Mouse (Mus musculus): ENCODE measurements around the gene Glis3. TPM values are rescaled to one million over a fixed set of nuclear protein-coding genes. Genes with fewer than 3 reads are reported as not detected.

Glis3 gene
- polyA plus RNA-seq, 1 experiment from 2014 or later, result 3.2 TPM

DNA sequence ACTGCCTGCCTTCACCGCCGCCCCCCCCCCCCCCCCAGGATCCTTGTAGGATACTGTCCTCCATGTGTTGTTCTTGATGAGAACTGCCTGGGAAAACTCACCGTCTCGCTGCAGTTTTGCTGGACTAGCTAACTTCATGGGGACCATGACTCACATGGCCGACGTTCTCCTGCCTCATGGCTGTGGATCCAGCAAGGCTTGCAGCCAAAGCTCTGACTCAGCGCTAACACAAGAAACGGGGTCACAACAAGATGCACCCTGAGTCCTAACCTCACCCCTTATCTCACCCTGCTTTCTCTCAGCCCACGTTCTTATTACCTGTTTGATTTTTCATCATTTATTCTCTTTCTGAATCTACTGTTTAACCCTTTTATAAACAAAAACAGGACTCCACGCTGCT, 56.2 kb downstream of the Glis3 start:
- Histone ChIP-seq H3K4me2 (ENCODE audit: low read depth, severe bottlenecking) (no peak overlapping the region), H3K27me3 (ENCODE audit: control insufficient read depth, insufficient read depth, low read length) (no peaks in the 10 kb centered on the region), H3K36me3 (ENCODE audit: control insufficient read depth, insufficient read depth, low read length) (no peaks in the 10 kb centered on the region), H3K4me3 (ENCODE audit: low read depth, low read length) (no peak overlapping the region), H3K27ac (replicated peaks; ENCODE audit: low read depth, low read length) (no peak overlapping the region), H3K9ac (ENCODE audit: low read length) (no peak overlapping the region), H3K4me1 (ENCODE audit: control insufficient read depth, insufficient read depth, low read length) (no peaks in the 10 kb centered on the region), H3K9me3 (ENCODE audit: control insufficient read depth, low read length) (no peaks in the 10 kb centered on the region)
- no peak for DNase-seq (ENCODE audit: low spot score)
- 88% methylated on average over 9 of the region's 10 CpGs for WGBS
- no peak for ATAC-seq (ENCODE audit: insufficient number of reproducible peaks, low FRiP score, low TSS enrichment, low read depth)

DNA sequence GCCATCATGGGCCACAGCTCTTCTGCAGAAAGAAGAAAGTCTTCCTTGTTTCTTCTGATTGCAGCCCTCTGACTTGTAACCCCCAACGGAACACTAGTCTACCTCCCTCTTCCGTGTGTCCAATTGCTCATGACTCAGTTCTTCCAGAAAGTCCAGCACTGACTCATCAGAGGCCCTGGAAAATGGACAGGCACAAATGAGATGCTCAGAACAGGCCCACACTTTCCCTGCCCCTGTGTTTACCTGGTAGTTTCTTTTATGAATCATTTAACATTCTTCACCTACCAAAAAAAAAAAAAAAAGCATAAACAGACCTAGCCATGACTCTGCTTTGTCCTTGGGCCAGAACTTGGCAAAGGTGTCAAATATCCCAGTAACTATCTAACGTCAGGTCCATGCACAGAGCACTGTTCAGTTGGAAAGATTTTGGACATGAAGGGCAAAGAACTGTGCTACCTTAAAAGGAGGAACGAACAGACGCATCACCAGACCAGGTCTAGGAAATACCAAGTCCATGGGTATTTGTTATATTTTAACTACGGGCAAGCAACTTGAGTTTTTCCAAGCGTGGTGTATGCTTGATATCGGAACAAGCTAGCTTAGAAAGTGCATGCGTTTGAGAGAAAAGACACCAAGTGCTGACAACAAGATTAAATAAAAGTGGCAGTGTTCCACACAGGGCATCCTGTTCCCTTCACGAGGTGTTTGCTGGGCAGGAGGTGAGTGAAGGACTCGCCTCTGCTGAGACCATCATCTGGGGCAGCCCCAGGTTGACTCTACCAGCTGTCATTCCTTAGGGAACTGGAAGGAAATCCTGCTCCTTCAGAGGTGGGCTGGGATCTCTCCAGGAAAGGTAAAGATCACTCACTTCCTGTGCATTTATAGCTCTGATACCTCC, 58.0 kb downstream of the Glis3 start:
- Histone ChIP-seq H3K9me3 (ENCODE audit: control insufficient read depth, low read length) (no peaks in the 10 kb centered on the region), H3K4me1 (ENCODE audit: control insufficient read depth, insufficient read depth, low read length) (no peaks in the 10 kb centered on the region), H3K27me3 (ENCODE audit: control insufficient read depth, insufficient read depth, low read length) (no peaks in the 10 kb centered on the region), H3K27ac (replicated peaks; ENCODE audit: low read depth, low read length) (no peak overlapping the region), H3K4me2 (ENCODE audit: low read depth, severe bottlenecking) (no peak overlapping the region), H3K36me3 (ENCODE audit: control insufficient read depth, insufficient read depth, low read length) (no peaks in the 10 kb centered on the region), H3K9ac (ENCODE audit: low read length) (no peak overlapping the region), H3K4me3 (ENCODE audit: low read depth, low read length) (no peak overlapping the region)
- no peak for ATAC-seq (ENCODE audit: insufficient number of reproducible peaks, low FRiP score, low TSS enrichment, low read depth)
- DNase-seq (ENCODE audit: low spot score), result no peak
- 86% methylated on average over 11 of the region's 11 CpGs for WGBS

DNA sequence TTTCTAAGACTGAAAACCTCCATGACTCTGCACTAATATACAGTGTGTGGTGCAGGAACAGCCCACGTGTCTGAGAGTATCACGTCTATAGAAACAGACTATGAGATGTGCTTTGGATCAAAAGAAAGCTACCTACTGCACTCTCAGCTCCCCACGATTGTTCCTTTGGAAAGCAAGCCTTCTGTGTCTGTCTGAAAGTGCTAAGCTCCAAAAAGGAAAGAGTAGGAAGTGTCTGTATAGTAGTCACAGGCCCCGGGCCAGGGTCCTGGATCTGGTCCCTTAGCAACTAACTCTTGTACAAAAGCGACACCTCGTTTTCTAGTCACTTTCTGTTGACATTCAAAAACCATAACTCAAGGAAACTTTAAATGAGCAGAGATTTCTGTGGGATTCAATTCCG, 62.1 kb downstream of the Glis3 start:
- H3K4me1 ChIP-seq (ENCODE audit: control insufficient read depth, insufficient read depth, low read length), result no peaks in the 10 kb centered on the region
- H3K36me3 ChIP-seq (ENCODE audit: control insufficient read depth, insufficient read depth, low read length), result no peaks in the 10 kb centered on the region
- H3K4me2 ChIP-seq (ENCODE audit: low read depth, severe bottlenecking), result no peak overlapping the region
- no peaks in the 10 kb centered on the region for H3K9me3 ChIP-seq (ENCODE audit: control insufficient read depth, low read length)
- no peak overlapping the region for H3K9ac ChIP-seq (ENCODE audit: low read length)
- WGBS, result 86% methylated on average over 7 of the region's 7 CpGs
- no peak overlapping the region for H3K27ac ChIP-seq (replicated peaks; ENCODE audit: low read depth, low read length)
- no peaks in the 10 kb centered on the region for H3K27me3 ChIP-seq (ENCODE audit: control insufficient read depth, insufficient read depth, low read length)
- DNase-seq (ENCODE audit: low spot score), result no peak
- no peak overlapping the region for H3K4me3 ChIP-seq (ENCODE audit: low read depth, low read length)
- no peak for ATAC-seq (ENCODE audit: insufficient number of reproducible peaks, low FRiP score, low TSS enrichment, low read depth)

DNA sequence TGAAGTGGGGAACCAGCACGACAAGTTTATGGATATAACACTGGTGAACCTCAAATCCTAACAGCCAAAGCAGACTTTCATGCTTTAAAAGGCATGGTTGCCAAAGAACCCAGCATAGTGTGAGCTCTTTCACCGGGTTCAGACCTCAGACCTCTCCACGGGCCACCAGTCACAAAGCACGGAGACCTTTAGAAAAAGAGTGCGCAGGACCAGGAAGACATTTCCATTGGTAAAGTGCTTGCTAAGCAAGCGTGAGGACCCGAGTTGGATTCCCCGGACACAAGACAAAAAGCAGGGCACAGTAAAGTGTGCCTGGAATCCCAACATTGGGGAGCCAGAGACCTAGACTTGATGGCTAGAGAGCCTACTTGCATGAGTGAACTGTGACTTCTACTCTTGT, 62.7 kb downstream of the Glis3 start:
- no peak overlapping the region for H3K27ac ChIP-seq (replicated peaks; ENCODE audit: low read depth, low read length)

DNA sequence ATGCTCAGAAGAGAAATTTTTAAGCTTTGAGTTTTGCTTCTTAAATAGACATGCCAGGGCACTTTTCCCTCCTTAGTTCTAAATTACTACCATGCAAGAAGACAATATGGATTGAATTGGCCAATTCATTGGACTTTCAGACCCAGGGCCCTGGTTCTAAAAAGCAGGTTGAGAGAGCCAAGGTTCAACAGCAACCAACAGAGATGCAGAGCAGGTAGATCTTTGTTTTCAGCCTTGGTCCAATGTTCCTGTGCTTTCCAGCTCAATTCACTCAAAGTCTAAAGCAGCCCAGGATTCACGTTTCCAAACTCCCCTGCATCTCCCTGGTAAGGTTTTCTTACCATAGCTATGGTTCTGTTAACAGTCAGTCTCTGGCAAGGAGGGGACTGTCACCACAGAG, 63.4 kb downstream of the Glis3 start:
- Histone ChIP-seq H3K4me2 (ENCODE audit: low read depth, severe bottlenecking) (no peak overlapping the region), H3K27ac (replicated peaks; ENCODE audit: low read depth, low read length) (no peak overlapping the region), H3K4me3 (ENCODE audit: low read depth, low read length) (no peak overlapping the region), H3K4me1 (ENCODE audit: control insufficient read depth, insufficient read depth, low read length) (no peaks in the 10 kb centered on the region), H3K9ac (ENCODE audit: low read length) (no peak overlapping the region), H3K9me3 (ENCODE audit: control insufficient read depth, low read length) (no peaks in the 10 kb centered on the region), H3K36me3 (ENCODE audit: control insufficient read depth, insufficient read depth, low read length) (no peaks in the 10 kb centered on the region), H3K27me3 (ENCODE audit: control insufficient read depth, insufficient read depth, low read length) (no peaks in the 10 kb centered on the region)
- 78% methylated on average over 1 of the region's 1 CpGs for WGBS
- DNase-seq (ENCODE audit: low spot score), result no peak
- no peak for ATAC-seq (ENCODE audit: insufficient number of reproducible peaks, low FRiP score, low TSS enrichment, low read depth)

More for the DNA sequence above, 62.7 kb downstream of the Glis3 start:
- 93% methylated on average over 8 of the region's 8 CpGs for WGBS
- H3K4me3 ChIP-seq (ENCODE audit: low read depth, low read length), result no peak overlapping the region
- no peaks in the 10 kb centered on the region for H3K36me3 ChIP-seq (ENCODE audit: control insufficient read depth, insufficient read depth, low read length)
- no peak overlapping the region for H3K4me2 ChIP-seq (ENCODE audit: low read depth, severe bottlenecking)
- H3K4me1 ChIP-seq (ENCODE audit: control insufficient read depth, insufficient read depth, low read length), result no peaks in the 10 kb centered on the region
- ATAC-seq (ENCODE audit: insufficient number of reproducible peaks, low FRiP score, low TSS enrichment, low read depth), result no peak
- H3K9ac ChIP-seq (ENCODE audit: low read length), result no peak overlapping the region
- H3K9me3 ChIP-seq (ENCODE audit: control insufficient read depth, low read length), result no peaks in the 10 kb centered on the region
- DNase-seq (ENCODE audit: low spot score), result no peak
- no peaks in the 10 kb centered on the region for H3K27me3 ChIP-seq (ENCODE audit: control insufficient read depth, insufficient read depth, low read length)

DNA sequence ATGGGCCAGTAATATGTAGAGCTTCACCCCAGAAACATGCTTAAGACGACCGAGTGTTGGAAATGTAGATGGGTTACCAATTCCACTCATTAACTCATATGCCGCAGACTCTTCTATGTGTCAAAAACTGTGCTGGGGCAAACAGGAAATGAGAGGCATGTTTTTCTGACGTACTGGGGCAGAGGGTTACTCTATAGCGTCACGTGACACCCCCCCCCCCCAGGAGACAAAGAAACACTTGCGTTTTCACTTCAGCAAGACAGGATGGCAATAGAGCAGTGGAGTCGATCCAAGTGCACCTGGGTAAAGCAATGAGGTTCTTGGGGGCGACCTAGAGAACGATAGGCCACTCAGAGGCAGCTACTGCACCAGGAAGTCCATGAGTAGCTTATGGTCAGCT, 67.6 kb downstream of the Glis3 start:
- no peak for DNase-seq (ENCODE audit: low spot score)
- Histone ChIP-seq H3K4me3 (ENCODE audit: low read depth, low read length) (no peak overlapping the region), H3K36me3 (ENCODE audit: control insufficient read depth, insufficient read depth, low read length) (no peaks in the 10 kb centered on the region), H3K9me3 (ENCODE audit: control insufficient read depth, low read length) (no peaks in the 10 kb centered on the region), H3K4me2 (ENCODE audit: low read depth, severe bottlenecking) (no peak overlapping the region), H3K9ac (ENCODE audit: low read length) (no peak overlapping the region), H3K27ac (replicated peaks; ENCODE audit: low read depth, low read length) (no peak overlapping the region), H3K4me1 (ENCODE audit: control insufficient read depth, insufficient read depth, low read length) (no peaks in the 10 kb centered on the region), H3K27me3 (ENCODE audit: control insufficient read depth, insufficient read depth, low read length) (no peaks in the 10 kb centered on the region)
- no peak for ATAC-seq (ENCODE audit: insufficient number of reproducible peaks, low FRiP score, low TSS enrichment, low read depth)
- WGBS, result 80% methylated on average over 10 of the region's 10 CpGs

DNA sequence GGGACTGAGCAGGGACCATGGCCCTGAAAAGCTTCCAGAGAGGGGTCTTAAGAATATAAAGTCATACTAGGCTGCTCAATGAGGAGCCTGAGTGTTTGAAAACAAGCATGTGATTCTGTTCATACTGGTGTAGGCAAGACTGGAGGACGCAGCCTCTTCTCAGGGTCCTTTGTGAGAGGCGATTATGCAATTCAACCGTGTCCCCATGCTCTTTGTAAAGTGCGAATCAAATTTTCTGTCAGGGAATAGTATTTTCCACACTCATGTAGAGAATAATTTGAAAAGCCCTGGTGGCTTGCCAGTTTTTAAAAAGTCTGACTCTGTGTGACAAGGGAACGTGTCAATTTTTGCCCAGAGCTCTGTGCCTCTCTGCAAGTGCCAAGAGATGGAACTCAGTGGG, 71.1 kb downstream of the Glis3 start:
- Histone ChIP-seq H3K4me1 (ENCODE audit: control insufficient read depth, insufficient read depth, low read length) (no peaks in the 10 kb centered on the region), H3K36me3 (ENCODE audit: control insufficient read depth, insufficient read depth, low read length) (no peaks in the 10 kb centered on the region), H3K9ac (ENCODE audit: low read length) (no peak overlapping the region), H3K27me3 (ENCODE audit: control insufficient read depth, insufficient read depth, low read length) (no peaks in the 10 kb centered on the region), H3K4me3 (ENCODE audit: low read depth, low read length) (no peak overlapping the region), H3K9me3 (ENCODE audit: control insufficient read depth, low read length) (no peaks in the 10 kb centered on the region), H3K27ac (replicated peaks; ENCODE audit: low read depth, low read length) (no peak overlapping the region), H3K4me2 (ENCODE audit: low read depth, severe bottlenecking) (no peak overlapping the region)
- no peak for ATAC-seq (ENCODE audit: insufficient number of reproducible peaks, low FRiP score, low TSS enrichment, low read depth)
- DNase-seq (ENCODE audit: low spot score), result no peak
- whole genome bisulfite sequencing, result 87% methylated on average over 5 of the region's 5 CpGs

DNA sequence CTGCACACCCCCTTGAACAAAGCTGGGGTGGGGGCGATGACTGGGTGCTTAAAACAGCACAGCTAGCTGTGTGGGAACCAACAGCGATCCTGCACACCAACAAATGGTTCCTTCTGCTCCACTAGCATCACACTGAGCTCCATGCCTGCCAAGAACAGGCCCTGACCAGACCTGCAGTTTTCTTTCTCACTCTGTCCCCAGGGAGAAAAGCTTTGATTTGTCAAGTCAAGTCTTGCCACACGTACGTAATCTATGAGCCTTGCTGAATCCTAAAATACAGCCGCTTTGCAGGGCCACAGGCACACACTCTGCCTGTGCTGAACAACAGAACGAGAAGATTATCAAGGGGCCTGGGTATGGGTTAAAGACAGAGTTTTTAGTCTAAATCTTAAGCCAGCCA, 71.6 kb downstream of the Glis3 start:
- Histone ChIP-seq H3K9me3 (ENCODE audit: control insufficient read depth, low read length) (no peaks in the 10 kb centered on the region), H3K4me2 (ENCODE audit: low read depth, severe bottlenecking) (no peak overlapping the region), H3K4me3 (ENCODE audit: low read depth, low read length) (no peak overlapping the region), H3K27ac (replicated peaks; ENCODE audit: low read depth, low read length) (no peak overlapping the region; the same call in 1 of the 2 replicates), H3K4me1 (ENCODE audit: control insufficient read depth, insufficient read depth, low read length) (no peaks in the 10 kb centered on the region), H3K27me3 (ENCODE audit: control insufficient read depth, insufficient read depth, low read length) (no peaks in the 10 kb centered on the region), H3K36me3 (ENCODE audit: control insufficient read depth, insufficient read depth, low read length) (no peaks in the 10 kb centered on the region), H3K9ac (ENCODE audit: low read length) (no peak overlapping the region)
- no peak for ATAC-seq (ENCODE audit: insufficient number of reproducible peaks, low FRiP score, low TSS enrichment, low read depth)
- 76% methylated on average over 6 of the region's 6 CpGs for WGBS
- DNase-seq (ENCODE audit: low spot score), result no peak

DNA sequence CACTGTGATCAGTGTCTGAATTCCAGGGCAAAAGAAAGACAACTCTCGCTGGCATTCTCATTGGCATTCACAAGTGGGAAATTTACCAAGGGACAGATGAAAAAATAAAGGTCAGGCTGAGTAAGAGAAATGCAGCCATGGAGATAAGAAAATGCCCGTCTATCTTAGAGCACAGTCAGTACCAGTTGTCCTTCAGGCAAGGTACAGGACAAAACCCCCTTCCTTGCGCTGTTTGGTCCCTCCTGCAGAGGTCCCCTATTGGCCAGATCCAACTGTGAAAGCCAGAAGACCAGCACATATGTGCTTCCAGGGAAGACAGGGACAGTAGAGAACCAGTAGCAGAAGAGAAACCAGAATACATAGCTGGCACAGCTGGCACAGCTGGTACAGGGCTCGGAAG, 79.0 kb downstream of the Glis3 start:
- Histone ChIP-seq H3K36me3 (ENCODE audit: control insufficient read depth, insufficient read depth, low read length) (no peaks in the 10 kb centered on the region), H3K4me2 (ENCODE audit: low read depth, severe bottlenecking) (no peak overlapping the region), H3K4me1 (ENCODE audit: control insufficient read depth, insufficient read depth, low read length) (no peaks in the 10 kb centered on the region), H3K27me3 (ENCODE audit: control insufficient read depth, insufficient read depth, low read length) (no peaks in the 10 kb centered on the region), H3K27ac (replicated peaks; ENCODE audit: low read depth, low read length) (no peak overlapping the region), H3K9ac (ENCODE audit: low read length) (no peak overlapping the region), H3K9me3 (ENCODE audit: control insufficient read depth, low read length) (no peaks in the 10 kb centered on the region), H3K4me3 (ENCODE audit: low read depth, low read length) (no peak overlapping the region)
- 88% methylated on average over 4 of the region's 4 CpGs for WGBS
- DNase-seq (ENCODE audit: low spot score) (no peak), ATAC-seq (ENCODE audit: insufficient number of reproducible peaks, low FRiP score, low TSS enrichment, low read depth) (no peak)

All from limb, embryonic 11.5 days (tissue).